Mouse (Mus musculus): ENCODE results near the gene Vmn2r46. TPM values are rescaled to one million over a fixed set of nuclear protein-coding genes. Genes with fewer than 3 reads are reported as not detected.
"Not testable (repeated sequence)": the region's sequence is repeated elsewhere in the genome, so short reads cannot be mapped to it uniquely, and the experiment has no call there.

The Vmn2r46 gene
- polyA plus RNA-seq (2015; fragmentation: Nextera tagmentation; extraction: Ambion mirVana) = not detected in 2 replicates

- H3K36me3 ChIP-seq; H3K4me1 ChIP-seq (replicated peaks); H3K27ac ChIP-seq (replicated peaks); H3K4me2 ChIP-seq; ATAC-seq (ENCODE audit: low FRiP score, low read depth); H3K9ac ChIP-seq; H3K9me3 ChIP-seq; H3K4me3 ChIP-seq; H3K27me3 ChIP-seq: not testable (repeated sequence)
- no CpG with 5 or more reads among the region's 1 CpGs for WGBS
These were observed at the start of gene Vmn2r46 for GRCm38 (mm10) chr7:9770471-9770870. Gene Vmn2r46, minus strand, starts transcription at chr7:9770571.

Other genes starting within 250 kb of the Vmn2r46 start
- not detected in 2 replicates for gene Vmn2r47, start 70.8 kb upstream of the Vmn2r46 start, polyA plus RNA-seq (2015; fragmentation: Nextera tagmentation; extraction: Ambion mirVana)
- gene Vmn2r48, start 183.0 kb upstream of the Vmn2r46 start, polyA plus RNA-seq (2015; fragmentation: Nextera tagmentation; extraction: Ambion mirVana) = not detected in 2 replicates
- not detected in 2 replicates for gene Vmn2r49, start 221.7 kb upstream of the Vmn2r46 start, polyA plus RNA-seq (2015; fragmentation: Nextera tagmentation; extraction: Ambion mirVana)

All from hindbrain, embryonic 15.5 days (tissue).